Mouse (Mus musculus) myocyte (in vitro differentiated cells): ENCODE data around the gene Taf10. TPM values are rescaled to one million over a fixed set of nuclear protein-coding genes. Genes with fewer than 3 reads are reported as not detected.
A peak's percentile ranks its signal among the peaks of the same experiment; 100 is the strongest.
"Not testable (repeated sequence)": the region's sequence is repeated elsewhere in the genome, so short reads cannot be mapped to it uniquely, and the experiment has no call there.

ENCODE experiments used
- H3K27me3 ChIP-seq: one replicate; pipeline ENCODE4 v1.6.1; 2011; ENCODE audit not compliant: control insufficient read depth, insufficient read depth, insufficient read length
- H3K36me3 ChIP-seq: one replicate; pipeline ENCODE4 v1.6.1; 2011; ENCODE audit not compliant: control insufficient read depth, insufficient read depth
- H3K4me2 ChIP-seq: one replicate; pipeline ENCODE4 v1.6.1; 2011; ENCODE audit warnings: low read depth, control low read depth
- H3K4me3 ChIP-seq: one replicate; pipeline ENCODE4 v1.5.1; 2011; ENCODE audit warnings: mild to moderate bottlenecking, control low read depth, moderate library complexity
- H3K79me2 ChIP-seq: one replicate; pipeline ENCODE4 v1.6.1; 2011; ENCODE audit not compliant: control insufficient read depth, insufficient read depth
- H3ac ChIP-seq: one replicate; pipeline ENCODE4 v1.6.1; 2011; ENCODE audit not compliant: control insufficient read depth, insufficient read length
- CEBPB ChIP-seq: IDR thresholded peaks from 2 replicates; pipeline ENCODE4 v1.6.1; 2011; ENCODE audit warnings: mild to moderate bottlenecking, moderate library complexity; ENCODE audit not compliant: poor library complexity, insufficient read depth, severe bottlenecking
- E2F4 ChIP-seq: IDR thresholded peaks from one replicate; pipeline ENCODE4 v1.6.1; 2011; ENCODE audit warnings: mild to moderate bottlenecking, control low read depth, moderate library complexity; ENCODE audit not compliant: insufficient read depth
- MAX ChIP-seq: IDR thresholded peaks from one replicate; pipeline ENCODE4 v1.6.1; 2011; ENCODE audit warnings: low read depth, mild to moderate bottlenecking, control low read depth
- MYOD1 ChIP-seq, 3 experiments: IDR thresholded peaks; one replicate each; pipeline ENCODE4 v1.6.1; 2011; ENCODE audit warnings: control low read depth in 2 of 3, low read depth in 2 of 3, mild to moderate bottlenecking in 2 of 3, moderate library complexity in 1 of 3; ENCODE audit not compliant: insufficient read length in 2 of 3, control insufficient read depth in 1 of 3
- MYOG ChIP-seq, 3 experiments: IDR thresholded peaks; one replicate each; pipeline ENCODE4 v1.6.1; 2011; ENCODE audit warnings: control low read depth in 2 of 3, low read depth in 2 of 3, mild to moderate bottlenecking in 2 of 3; ENCODE audit not compliant: insufficient read length in 2 of 3, control insufficient read depth in 1 of 3, insufficient read depth in 1 of 3
- POLR2A ChIP-seq: IDR thresholded peaks from one replicate; pipeline ENCODE4 v1.6.1; 2011; ENCODE audit warnings: low read depth, mild to moderate bottlenecking, control low read depth, moderate library complexity; ENCODE audit not compliant: insufficient read length
- POLR2AphosphoS2 ChIP-seq: IDR thresholded peaks from one replicate; pipeline ENCODE4 v1.6.1; 2011; ENCODE audit warnings: low read depth, control low read depth; ENCODE audit not compliant: insufficient read length
- REST ChIP-seq: IDR thresholded peaks from one replicate; pipeline ENCODE4 v1.6.1; 2011; ENCODE audit warnings: mild to moderate bottlenecking, control low read depth, moderate library complexity; ENCODE audit not compliant: insufficient read depth, insufficient read length
- SRF ChIP-seq: IDR thresholded peaks from one replicate; pipeline ENCODE4 v1.6.1; 2011; ENCODE audit warnings: low read depth; ENCODE audit not compliant: control insufficient read depth, insufficient read length
- TCF12 ChIP-seq: IDR thresholded peaks from one replicate; pipeline ENCODE4 v1.6.1; 2011; ENCODE audit warnings: mild to moderate bottlenecking, control low read depth; ENCODE audit not compliant: poor library complexity, insufficient read depth, severe bottlenecking
- TCF3 ChIP-seq: IDR thresholded peaks from one replicate; pipeline ENCODE4 v1.6.1; 2011; ENCODE audit warnings: low read depth, control low read depth; ENCODE audit not compliant: insufficient read length
- USF1 ChIP-seq: IDR thresholded peaks from one replicate; pipeline ENCODE4 v1.6.1; 2011; ENCODE audit warnings: low read depth, mild to moderate bottlenecking, control low read depth, moderate library complexity
- polyA plus RNA-seq: library from polyadenylated mRNA; unstranded; fragments of >200 nt; fragmentation: generic; extraction: Trizol; gene quantifications from one replicate; pipeline ENCODE4 v1.2.1, GENCODE M21; 2012; ENCODE audit warnings: missing spikeins

Gene Taf10
- polyA plus RNA-seq, 1 experiment: 249 TPM

- TF ChIP-seq TCF3 (no peak), TCF12 (no peak), POLR2AphosphoS2 (peak; percentile 71), REST (no peak), CEBPB (no peak), MYOG (IDR thresholded peaks at IDR 0.05; ENCODE audit: control insufficient read depth in 1 of 3, insufficient read depth in 1 of 3, insufficient read length in 2 of 3, low read depth in 2 of 3) (no peak), SRF (peak; percentile 97), POLR2A (peak; percentile 33)
- Histone ChIP-seq H3K27me3 (no peaks in the 10 kb centered on the region), H3K79me2 (peaks cover 65% of the 10 kb centered on the region), H3ac (no peak overlapping the region), H3K4me3 (peak overlapping the region; percentile 99), H3K36me3 (peaks cover 18% of the 10 kb centered on the region), H3K4me2 (peak overlapping the region; percentile 97)
Observed at GRCm38 (mm10) chr7:105738948-105739347, 5.2 kb downstream of the Taf10 start.

DNA sequence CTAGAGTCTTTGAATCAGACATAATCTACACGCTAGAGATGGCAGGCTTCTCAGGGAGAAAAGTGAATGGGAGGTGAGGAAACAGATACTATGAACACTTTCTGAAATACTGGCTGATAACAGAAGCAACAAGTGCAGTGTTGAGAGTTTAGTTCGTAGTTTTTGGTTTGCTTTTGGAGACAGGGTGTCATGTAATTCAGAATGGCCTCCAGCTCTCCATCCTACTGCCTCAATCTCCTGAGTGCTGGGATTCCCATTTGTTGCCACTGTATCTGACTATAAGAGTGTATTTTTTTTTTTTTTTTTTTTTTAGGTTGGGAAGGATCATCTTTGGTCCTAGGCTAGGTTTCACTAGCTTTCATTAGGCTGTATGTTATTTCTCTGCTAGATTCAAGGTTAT lies 5.9 kb downstream of the Taf10 start:
- TF ChIP-seq POLR2A (no peak), MAX (no peak), E2F4 (no peak), SRF (no peak)
- Histone ChIP-seq H3ac (no peak overlapping the region), H3K27me3 (no peaks in the 10 kb centered on the region), H3K4me2 (peak overlapping the region; percentile 97), H3K36me3 (peaks cover 18% of the 10 kb centered on the region), H3K79me2 (peaks cover 62% of the 10 kb centered on the region), H3K4me3 (peak overlapping the region; percentile 99)

GRCm38 (mm10) chr7:105737648-105738047 lies 6.5 kb downstream of the Taf10 start:
- peak overlapping the region; percentile 99 for H3K4me3 ChIP-seq
- H3K27me3 ChIP-seq: no peaks in the 10 kb centered on the region
- TF ChIP-seq MYOD1 (IDR thresholded peaks at IDR 0.05; ENCODE audit: control insufficient read depth in 1 of 3, insufficient read length in 2 of 3, low read depth in 2 of 3) (no peak), REST (no peak), E2F4 (no peak), CEBPB (no peak), USF1 (no peak), TCF12 (no peak), POLR2AphosphoS2 (no peak), TCF3 (no peak), POLR2A (no peak), SRF (no peak), MAX (no peak), MYOG (IDR thresholded peaks at IDR 0.05; ENCODE audit: control insufficient read depth in 1 of 3, insufficient read depth in 1 of 3, insufficient read length in 2 of 3, low read depth in 2 of 3) (no peak)
- H3ac ChIP-seq: peak overlapping the region; percentile 96
- H3K79me2 ChIP-seq: peaks cover 65% of the 10 kb centered on the region
- peaks cover 23% of the 10 kb centered on the region for H3K36me3 ChIP-seq
- peak overlapping the region; percentile 97 for H3K4me2 ChIP-seq

DNA sequence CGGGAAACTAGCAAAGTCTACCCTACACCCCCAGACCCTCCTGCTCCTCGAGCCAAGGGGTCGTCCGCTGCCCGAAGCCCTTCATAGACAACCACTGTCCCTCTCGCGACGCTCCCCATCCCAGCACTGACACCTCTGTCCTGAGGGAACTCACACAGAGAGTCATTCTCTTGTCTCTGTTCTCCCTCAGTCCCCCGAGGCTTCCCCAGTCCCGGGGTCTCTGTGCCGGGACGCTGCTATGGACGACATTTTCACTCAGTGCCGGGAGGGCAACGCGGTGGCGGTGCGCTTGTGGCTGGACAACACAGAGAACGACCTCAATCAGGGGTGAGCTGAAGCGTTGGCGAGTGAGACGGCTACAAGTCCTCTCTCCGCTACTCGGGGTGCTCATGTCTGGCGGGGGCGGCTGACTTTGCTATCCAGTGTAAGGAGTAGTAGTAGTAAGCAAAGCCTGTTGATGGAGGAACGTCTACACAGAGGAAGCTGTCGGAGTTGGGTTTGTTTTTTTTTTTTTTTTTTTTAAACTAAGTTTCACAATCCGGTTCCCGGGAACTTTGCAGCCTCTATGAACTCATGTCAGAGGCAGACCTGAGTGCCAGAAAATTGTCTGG lies 7.1 kb downstream of the Taf10 start, which contains the start of gene Rrp8:
Gene Rrp8 (minus strand): TSS at position 475 of the 611 bp plus-strand sequence.
- H3K79me2 ChIP-seq: peaks cover 62% of the 10 kb centered on the region
- no peaks in the 10 kb centered on the region for H3K27me3 ChIP-seq
- H3K4me2 ChIP-seq: peak within 1 kb of the TSS; percentile 97
- peak within 1 kb of the TSS; percentile 96 for H3ac ChIP-seq
- TF ChIP-seq TCF3 (no peak), POLR2A (peak; percentile 43)
- H3K36me3 ChIP-seq: peaks cover 24% of the 10 kb centered on the region
- peak within 1 kb of the TSS; percentile 99 for H3K4me3 ChIP-seq

DNA sequence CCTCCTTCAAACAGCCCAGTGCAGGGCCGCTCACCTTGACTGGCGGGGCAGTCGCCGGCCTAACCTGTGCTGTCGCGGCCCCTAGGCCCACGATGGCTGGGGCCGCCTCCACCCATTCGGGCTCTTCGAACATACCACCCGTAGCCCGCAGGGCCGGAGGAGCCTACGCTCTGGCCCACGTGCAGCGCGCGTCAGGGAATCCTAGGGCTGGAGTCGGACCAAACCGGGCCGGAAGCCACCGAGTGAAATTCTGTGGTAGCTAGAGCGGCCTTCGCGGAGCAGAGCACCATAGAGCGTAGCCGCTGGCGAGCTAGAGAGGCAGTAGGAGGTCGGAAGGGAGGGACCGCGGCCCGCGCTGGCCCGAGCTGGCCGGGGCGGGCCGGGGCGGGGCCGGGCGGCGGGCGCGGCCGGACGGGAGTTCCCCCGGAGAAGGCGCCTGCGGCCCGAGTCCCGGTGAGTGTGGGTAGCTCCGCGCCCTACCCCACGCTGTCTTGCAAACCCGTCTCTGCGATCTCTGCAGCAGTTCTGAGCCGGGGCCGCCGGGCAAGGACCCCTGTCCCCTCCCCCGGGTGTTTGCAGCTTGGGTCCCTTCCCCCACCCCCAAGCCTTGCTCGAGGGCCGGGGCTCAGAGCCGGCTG lies 7.8 kb downstream of the Taf10 start, which contains the start of gene Ilk:
Gene Ilk (plus strand): TSS at position 329 of the 638 bp plus-strand sequence.
- Histone ChIP-seq H3K36me3 (peaks cover 28% of the 10 kb centered on the region), H3K4me3 (peak within 1 kb of the TSS; percentile 99), H3ac (peak within 1 kb of the TSS; percentile 96), H3K79me2 (peaks cover 62% of the 10 kb centered on the region), H3K27me3 (no peaks in the 10 kb centered on the region), H3K4me2 (peak within 1 kb of the TSS; percentile 97)
- peak; percentile 63 for TF ChIP-seq MAX
- TF ChIP-seq TCF12: no peak
- TF ChIP-seq USF1: peak; percentile 52
- peak in 2 of 3 experiments; percentile 21 to 44 for TF ChIP-seq MYOG (IDR thresholded peaks at IDR 0.05; ENCODE audit: control insufficient read depth in 1 of 3, insufficient read depth in 1 of 3, insufficient read length in 2 of 3, low read depth in 2 of 3)
- peak; percentile 15 for TF ChIP-seq SRF
- peak; percentile 69 for TF ChIP-seq POLR2A
- no peak for TF ChIP-seq MYOD1 (IDR thresholded peaks at IDR 0.05; ENCODE audit: control insufficient read depth in 1 of 3, insufficient read length in 2 of 3, low read depth in 2 of 3)
- TF ChIP-seq POLR2AphosphoS2: peak; percentile 92

- Histone ChIP-seq H3K79me2 (peaks cover 58% of the 10 kb centered on the region), H3K36me3 (peaks cover 24% of the 10 kb centered on the region), H3K4me2 (peak overlapping the region; percentile 95), H3K4me3 (peak overlapping the region; percentile 99), H3ac (peak overlapping the region; percentile 96)
- H3K27me3 ChIP-seq: not testable (repeated sequence)
Observed at GRCm38 (mm10) chr7:105735464-105735863, 8.7 kb downstream of the Taf10 start.
